Mouse (Mus musculus) embryonic facial prominence, embryonic 10.5 days (tissue): ENCODE measurements around the gene Gzf1. TPM values are rescaled to one million over a fixed set of nuclear protein-coding genes. Genes with fewer than 3 reads are reported as not detected.

Experiments
- DNase-seq: peaks from one replicate; pipeline ENCODE4 v3.0.0-alpha.2; 2017; ENCODE audit warnings: low spot score
- H3K27ac ChIP-seq: fragments of 300-500 bp; sonication (generic); replicated peaks from 2 replicates; pipeline ENCODE4 v1.5.1; 2016; ENCODE audit warnings: mild to moderate bottlenecking
- H3K27me3 ChIP-seq: fragments of 300-500 bp; sonication (generic); replicated peaks from 2 replicates; pipeline ENCODE4 v1.6.1; 2016; ENCODE audit warnings: low read depth, mild to moderate bottlenecking; ENCODE audit not compliant: poor library complexity, severe bottlenecking
- H3K36me3 ChIP-seq: fragments of 300-500 bp; sonication (generic); replicated peaks from 2 replicates; pipeline ENCODE4 v1.6.1; 2016; ENCODE audit warnings: mild to moderate bottlenecking, moderate library complexity
- H3K4me1 ChIP-seq: fragments of 300-500 bp; sonication (generic); 2 replicates; pipeline ENCODE4 v1.6.1; 2016
- H3K4me3 ChIP-seq: fragments of 300-500 bp; sonication (generic); 2 replicates; pipeline ENCODE4 v1.5.1; 2016; ENCODE audit warnings: mild to moderate bottlenecking, moderate library complexity
- H3K9me3 ChIP-seq: fragments of 300-500 bp; sonication (generic); 2 replicates; pipeline ENCODE4 v1.6.1; 2016; ENCODE audit warnings: mild to moderate bottlenecking
- WGBS: fragments of 180-500 bp; shearing (Covaris S2); methylation state at CpG from one replicate; pipeline ENCODE4 v1.1.7; 2016; 5-methylcytosine and 5-hydroxymethylcytosine counted together
- polyA plus RNA-seq: library from polyadenylated mRNA; unstranded; fragments of >200 nt; fragmentation: Nextera tagmentation; extraction: Ambion mirVana; gene quantifications from 2 replicates; pipeline ENCODE4 v1.2.1, GENCODE M21; 2016

The Gzf1 gene
- polyA plus RNA-seq, 1 experiment from 2014 or later = 25.6 TPM

GRCm38 (mm10) chr2:148717072-148717471 lies 36.2 kb downstream of the Gzf1 start:
- no peak overlapping the region for H3K27ac ChIP-seq
- H3K27me3 ChIP-seq = no peaks in the 10 kb centered on the region
- no peaks in the 10 kb centered on the region for H3K4me1 ChIP-seq
- H3K36me3 ChIP-seq = no peaks in the 10 kb centered on the region
- DNase-seq = no peak
- H3K4me3 ChIP-seq = no peak overlapping the region
- no peaks in the 10 kb centered on the region for H3K9me3 ChIP-seq
- 70% methylated on average over 2 of the region's 2 CpGs for WGBS

- DNase-seq = no peak
- no peak overlapping the region for H3K27ac ChIP-seq
- no peaks in the 10 kb centered on the region for H3K4me1 ChIP-seq
- H3K36me3 ChIP-seq = no peaks in the 10 kb centered on the region
- 87% methylated on average over 2 of the region's 2 CpGs for WGBS
- no peaks in the 10 kb centered on the region for H3K9me3 ChIP-seq
- H3K4me3 ChIP-seq = no peak overlapping the region
- H3K27me3 ChIP-seq = no peaks in the 10 kb centered on the region
Measured at GRCm38 (mm10) chr2:148719271-148719995, 38.6 kb downstream of the Gzf1 start.

GRCm38 (mm10) chr2:148731614-148732326 lies 50.9 kb downstream of the Gzf1 start:
- Histone ChIP-seq H3K27ac (peak overlapping the region; percentile 86), H3K36me3 (no peaks in the 10 kb centered on the region), H3K9me3 (peaks cover 10% of the 10 kb centered on the region; the same call in 1 of the 2 replicates), H3K4me1 (peaks cover 12% of the 10 kb centered on the region), H3K4me3 (peak overlapping the region; percentile 85), H3K27me3 (no peaks in the 10 kb centered on the region)
- peak; percentile 52 for DNase-seq
- 1% methylated on average over 35 of the region's 35 CpGs for WGBS

- no peaks in the 10 kb centered on the region for H3K36me3 ChIP-seq
- H3K4me1 ChIP-seq = peaks cover 12% of the 10 kb centered on the region
- peak within 1 kb of the TSS; percentile 86 for H3K27ac ChIP-seq
- peak; percentile 95 for DNase-seq
- WGBS = 4% methylated on average over 18 of the region's 18 CpGs
- peak within 1 kb of the TSS; percentile 85 for H3K4me3 ChIP-seq
- peaks cover 10% of the 10 kb centered on the region; the same call in 1 of the 2 replicates for H3K9me3 ChIP-seq
- H3K27me3 ChIP-seq = no peaks in the 10 kb centered on the region
Measured at GRCm38 (mm10) chr2:148732327-148733000, 51.6 kb downstream of the Gzf1 start, which contains the start of gene Napb. Gene Napb, minus strand, starts transcription at chr2:148732467.

Other genes starting within 250 kb of the Gzf1 start
- 5.1 and 5.6 TPM in 2 replicates for gene Cd93, start 237.5 kb upstream of the Gzf1 start, polyA plus RNA-seq
- gene Nxt1, start 8.4 kb upstream of the Gzf1 start, polyA plus RNA-seq = 142 and 154 TPM in 2 replicates
- gene Napb, start 51.4 kb downstream of the Gzf1 start, polyA plus RNA-seq = 5.7 and 6.0 TPM in 2 replicates
- gene Cstl1, start 69.3 kb downstream of the Gzf1 start, polyA plus RNA-seq = not detected in 2 replicates
- gene Cst11, start 90.5 kb downstream of the Gzf1 start, polyA plus RNA-seq = not detected in 2 replicates
- gene 8030411F24Rik, start 101.0 kb downstream of the Gzf1 start, polyA plus RNA-seq = not detected in 2 replicates
- not detected in 2 replicates for gene Cst12, start 108.3 kb downstream of the Gzf1 start, polyA plus RNA-seq
- not detected in 2 replicates for gene Cst8, start 117.8 kb downstream of the Gzf1 start, polyA plus RNA-seq
- not detected in 2 replicates for gene Cst13, start 139.1 kb downstream of the Gzf1 start, polyA plus RNA-seq
- not detected in 2 replicates for gene Cst9, start 154.1 kb downstream of the Gzf1 start, polyA plus RNA-seq
- not detected in 2 replicates for gene 9230104L09Rik, start 184.0 kb downstream of the Gzf1 start, polyA plus RNA-seq
- 261 and 265 TPM in 2 replicates for gene Cst3, start 194.7 kb downstream of the Gzf1 start, polyA plus RNA-seq